Mouse (Mus musculus) mouse embryonic stem cell (cell line): Measurements from ENCODE around the gene Ctnna3.

Source experiments
- in situ Hi-C, 2 experiments: fragments of 300-500 bp; cut with MboI; formaldehyde crosslinking; loops; 1 replicate in 1 of 2; 3 replicates in 1 of 2; pipeline ENCODE4 v1.14.3; 2019 to 2020; ENCODE audit warnings: low sequenced_read_pairs in 2 of 2, low pct_unique_long_range_greater_than_20kb in 1 of 2, mixed read lengths in 1 of 2; ENCODE audit not compliant: unreplicated experiment in 1 of 2

The Ctnna3 gene

GRCm38 (mm10) chr10:63786390-63786789, 356.5 kb downstream of the Ctnna3 start:
- in situ Hi-C loops: no loop called here

- in situ Hi-C loops: no loop called here
Observed at GRCm38 (mm10) chr10:63803909-63804308, 374.0 kb downstream of the Ctnna3 start.

- in situ Hi-C loops: no loop called here
Observed at GRCm38 (mm10) chr10:63805551-63805950, 375.7 kb downstream of the Ctnna3 start.

GRCm38 (mm10) chr10:63806254-63806653, 376.4 kb downstream of the Ctnna3 start:
- in situ Hi-C loops: no loop called here

- in situ Hi-C loops: no loop called here
Observed at GRCm38 (mm10) chr10:63810043-63810617, 380.2 kb downstream of the Ctnna3 start.

GRCm38 (mm10) chr10:63839011-63839410, 409.1 kb downstream of the Ctnna3 start:
- in situ Hi-C loops: no loop called here

GRCm38 (mm10) chr10:63851946-63852345, 422.0 kb downstream of the Ctnna3 start:
- in situ Hi-C loops: no loop called here

GRCm38 (mm10) chr10:63869123-63869522, 439.2 kb downstream of the Ctnna3 start:
- in situ Hi-C loops: no loop called here

GRCm38 (mm10) chr10:63880462-63880903, 450.6 kb downstream of the Ctnna3 start:
- in situ Hi-C loops: no loop called here

GRCm38 (mm10) chr10:63886449-63887088, 456.7 kb downstream of the Ctnna3 start:
- in situ Hi-C loops: no loop called here

- in situ Hi-C loops: no loop called here
Observed at GRCm38 (mm10) chr10:63894612-63895011, 464.7 kb downstream of the Ctnna3 start.

GRCm38 (mm10) chr10:63899891-63900290, 470.0 kb downstream of the Ctnna3 start:
- in situ Hi-C loops: loop anchor here in 1 of 2 experiments (25.0 kb wide), 1 partner anchor 313 kb away; no protein-coding TSS in a partner anchor

GRCm38 (mm10) chr10:63908878-63909277, 479.0 kb downstream of the Ctnna3 start:
- in situ Hi-C loops: loop anchor here in 1 of 2 experiments (25.0 kb wide), 1 partner anchor 322 kb away; no protein-coding TSS in a partner anchor

GRCm38 (mm10) chr10:63927334-63927733, 497.4 kb downstream of the Ctnna3 start, which contains the start of gene Gm10118:
TSS of gene Gm10118 (minus strand) at chr10:63927434.
- in situ Hi-C loops: no loop called here

GRCm38 (mm10) chr10:63933946-63934345, 504.0 kb downstream of the Ctnna3 start:
- in situ Hi-C loops: no loop called here

GRCm38 (mm10) chr10:63945534-63945933, 515.6 kb downstream of the Ctnna3 start:
- in situ Hi-C loops: no loop called here

- in situ Hi-C loops: no loop called here
Observed at GRCm38 (mm10) chr10:63947266-63947665, 517.4 kb downstream of the Ctnna3 start.

GRCm38 (mm10) chr10:63950867-63951266, 521.0 kb downstream of the Ctnna3 start:
- in situ Hi-C loops: no loop called here

GRCm38 (mm10) chr10:63951481-63951880, 521.6 kb downstream of the Ctnna3 start:
- in situ Hi-C loops: no loop called here
